Mouse (Mus musculus) hindbrain, postnatal 0 days (tissue): ENCODE measurements around the gene Samt1. TPM values are rescaled to one million over a fixed set of nuclear protein-coding genes. Genes with fewer than 3 reads are reported as not detected.
"Not testable (repeated sequence)": the region's sequence is repeated elsewhere in the genome, so short reads cannot be mapped to it uniquely, and the experiment has no call there.

Source experiments
- ATAC-seq: fragments of 200-750 bp; cut with Nextera tagmentation; 2 replicates; pipeline ENCODE4 v1.8.0; 2017; ENCODE audit warnings: mild to moderate bottlenecking, moderate TSS enrichment, moderate library complexity
- DNase-seq: peaks from one replicate; pipeline ENCODE4 v3.0.0-alpha.2; 2015; ENCODE audit warnings: low spot score
- H3K27ac ChIP-seq: fragments of 300-500 bp; sonication (generic); 2 replicates; pipeline ENCODE4 v1.5.1; 2014; ENCODE audit warnings: mild to moderate bottlenecking
- H3K27me3 ChIP-seq: fragments of 300-500 bp; sonication (generic); 2 replicates; pipeline ENCODE4 v1.6.1; 2014; ENCODE audit warnings: low read length, mixed read lengths; ENCODE audit not compliant: insufficient read depth
- H3K36me3 ChIP-seq: fragments of 300-500 bp; sonication (generic); 2 replicates; pipeline ENCODE4 v1.6.1; 2014; ENCODE audit warnings: low read length, mixed read lengths; ENCODE audit not compliant: insufficient read depth
- H3K4me1 ChIP-seq: fragments of 300-500 bp; sonication (generic); 2 replicates; pipeline ENCODE4 v1.6.1; 2014; ENCODE audit warnings: antibody characterized with exemption, low read length, mixed read lengths; ENCODE audit not compliant: insufficient read depth
- H3K4me2 ChIP-seq: fragments of 300-500 bp; sonication (generic); 2 replicates; pipeline ENCODE4 v1.6.1; 2014; ENCODE audit warnings: low read depth, mild to moderate bottlenecking, low read length, moderate library complexity, mixed read lengths
- H3K4me3 ChIP-seq: fragments of 300-500 bp; sonication (generic); 2 replicates; pipeline ENCODE4 v1.5.1; 2014; ENCODE audit warnings: low read length
- H3K9ac ChIP-seq: fragments of 300-500 bp; sonication (generic); replicated peaks from 2 replicates; pipeline ENCODE4 v1.6.1; 2014; ENCODE audit warnings: mild to moderate bottlenecking, low read length, moderate library complexity, mixed read lengths
- H3K9me3 ChIP-seq: fragments of 300-500 bp; sonication (generic); 2 replicates; pipeline ENCODE4 v1.6.1; 2016; ENCODE audit warnings: low read length, mixed read lengths
- CTCF ChIP-seq: IDR thresholded peaks from 2 replicates; pipeline ENCODE4 v1.5.1; 2016; ENCODE audit warnings: antibody characterized with exemption, control low read depth, low read depth
- WGBS: fragments of 180-500 bp; shearing (Covaris S2); extraction: QIAGEN DNeasy Blood & Tissue Kit; methylation state at CpG from one replicate; pipeline ENCODE4 v1.1.7; 2014; 5-methylcytosine and 5-hydroxymethylcytosine counted together
- polyA plus RNA-seq: library from polyadenylated mRNA; unstranded; fragments of >200 nt; fragmentation: Nextera tagmentation; extraction: Ambion mirVana; gene quantifications from 2 replicates; pipeline ENCODE4 v1.2.1, GENCODE M21; 2015
- total RNA-seq: library from RNA; depleted of rRNA; stranded (reverse); fragments of >200 nt; gene quantifications from 2 replicates; pipeline ENCODE4 v1.2.3, GENCODE M21; 2014; rRNA removed

Samt1 gene
- not detected in 2 replicates for total RNA-seq
- polyA plus RNA-seq = not detected in 2 replicates

GRCm38 (mm10) chrX:154012540-154012939, at the start of gene Samt1:
Gene Samt1, minus strand, starts transcription at chrX:154012640.
- ATAC-seq, H3K36me3 ChIP-seq, H3K4me2 ChIP-seq, H3K4me3 ChIP-seq, H3K9ac ChIP-seq, H3K27ac ChIP-seq, H3K27me3 ChIP-seq, H3K4me1 ChIP-seq, H3K9me3 ChIP-seq, DNase-seq: not testable (repeated sequence)

DNA sequence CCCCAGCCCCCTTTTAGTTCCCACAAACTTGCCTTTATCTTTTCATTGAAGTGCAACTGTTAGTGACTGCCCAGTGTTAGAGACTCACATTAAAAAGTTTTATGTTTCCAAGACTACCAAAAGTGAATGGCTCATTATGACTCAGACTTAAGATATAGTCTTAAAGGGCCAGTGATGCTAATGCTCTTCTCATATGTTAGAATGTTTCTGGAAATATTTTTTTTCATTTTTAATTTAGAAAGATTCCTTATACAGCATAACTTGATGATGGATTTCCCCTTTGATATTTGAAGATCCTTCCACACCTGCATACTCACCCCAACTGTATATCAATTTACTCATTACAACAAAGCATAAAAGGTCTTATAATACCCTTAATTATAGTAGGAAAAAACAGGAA, 42.5 kb upstream of the Samt1 start, which contains the start of gene Gm10057:
Gene Gm10057, minus strand, starts transcription at position 101 of the 400 bp plus-strand sequence.
- not testable (repeated sequence) for H3K9ac ChIP-seq, DNase-seq, H3K4me1 ChIP-seq, H3K4me3 ChIP-seq, ATAC-seq, H3K9me3 ChIP-seq, H3K4me2 ChIP-seq, H3K27me3 ChIP-seq, H3K36me3 ChIP-seq, H3K27ac ChIP-seq

DNA sequence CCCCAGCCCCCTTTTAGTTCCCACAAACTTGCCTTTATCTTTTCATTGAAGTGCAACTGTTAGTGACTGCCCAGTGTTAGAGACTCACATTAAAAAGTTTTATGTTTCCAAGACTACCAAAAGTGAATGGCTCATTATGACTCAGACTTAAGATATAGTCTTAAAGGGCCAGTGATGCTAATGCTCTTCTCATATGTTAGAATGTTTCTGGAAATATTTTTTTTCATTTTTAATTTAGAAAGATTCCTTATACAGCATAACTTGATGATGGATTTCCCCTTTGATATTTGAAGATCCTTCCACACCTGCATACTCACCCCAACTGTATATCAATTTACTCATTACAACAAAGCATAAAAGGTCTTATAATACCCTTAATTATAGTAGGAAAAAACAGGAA, 21.3 kb upstream of the Samt1 start, which contains the start of gene 4921511M17Rik:
Gene 4921511M17Rik, minus strand, starts transcription at position 101 of the 400 bp plus-strand sequence.
- H3K4me1 ChIP-seq, H3K36me3 ChIP-seq, DNase-seq, H3K9me3 ChIP-seq, H3K27ac ChIP-seq, H3K4me3 ChIP-seq, H3K9ac ChIP-seq, H3K4me2 ChIP-seq, H3K27me3 ChIP-seq, ATAC-seq: not testable (repeated sequence)

DNA sequence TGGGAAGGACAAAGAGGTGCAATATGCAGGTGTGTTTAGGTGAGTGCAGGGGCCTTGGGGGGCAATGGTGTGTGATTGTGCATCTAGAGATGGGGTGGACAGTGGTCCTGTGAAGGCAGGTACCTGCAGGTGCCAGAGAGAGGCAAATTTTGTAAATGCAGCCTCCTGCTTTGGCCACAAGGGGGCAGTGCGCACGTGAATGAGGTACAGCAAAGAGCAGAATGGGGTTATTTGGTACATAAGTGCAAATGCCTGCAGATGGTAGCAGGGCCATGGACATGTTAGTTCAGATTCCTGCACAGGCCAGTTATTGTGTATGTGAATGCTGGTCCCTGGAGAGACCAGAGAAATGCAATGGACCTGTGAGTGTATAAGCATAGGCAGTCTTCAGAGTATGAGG, 35.5 kb downstream of the Samt1 start:
- no CpG with 5 or more reads among the region's 2 CpGs for WGBS
- not testable (repeated sequence) for H3K36me3 ChIP-seq, H3K4me2 ChIP-seq, DNase-seq, H3K9me3 ChIP-seq, H3K4me3 ChIP-seq, H3K27ac ChIP-seq, ATAC-seq, H3K27me3 ChIP-seq, H3K4me1 ChIP-seq, H3K9ac ChIP-seq

GRCm38 (mm10) chrX:153976467-153976866, 36.0 kb downstream of the Samt1 start:
- H3K27me3 ChIP-seq, H3K27ac ChIP-seq, H3K4me2 ChIP-seq, H3K4me3 ChIP-seq, H3K9ac ChIP-seq, H3K9me3 ChIP-seq, H3K36me3 ChIP-seq, ATAC-seq, DNase-seq, H3K4me1 ChIP-seq: not testable (repeated sequence)
- 26% methylated on average over 4 of the region's 4 CpGs for WGBS

GRCm38 (mm10) chrX:153974450-153974849, 38.0 kb downstream of the Samt1 start:
- peak; percentile 58; the same call in 1 of the 2 replicates for TF ChIP-seq CTCF
- 19% methylated on average over 2 of the region's 2 CpGs for WGBS
- no peak overlapping the region for H3K9ac ChIP-seq
- ATAC-seq = no peak
- H3K9me3 ChIP-seq = no peaks in the 10 kb centered on the region
- H3K36me3 ChIP-seq = no peaks in the 10 kb centered on the region
- H3K27ac ChIP-seq = no peak overlapping the region
- no peaks in the 10 kb centered on the region for H3K4me1 ChIP-seq
- peak; percentile 13 for DNase-seq
- H3K27me3 ChIP-seq = no peaks in the 10 kb centered on the region
- H3K4me3 ChIP-seq = no peak overlapping the region
- H3K4me2 ChIP-seq = no peak overlapping the region

- WGBS = no CpG with 5 or more reads among the region's 2 CpGs
- not testable (repeated sequence) for H3K9me3 ChIP-seq, H3K27ac ChIP-seq, H3K4me3 ChIP-seq, H3K4me1 ChIP-seq, DNase-seq, H3K4me2 ChIP-seq, H3K27me3 ChIP-seq, H3K36me3 ChIP-seq, H3K9ac ChIP-seq
- ATAC-seq = peak; percentile 40; the same call in 1 of the 2 replicates
Observed at GRCm38 (mm10) chrX:153952866-153953265, 59.6 kb downstream of the Samt1 start.

Other genes starting within 250 kb of the Samt1 start
- 11.3 and 15.2 TPM in 2 replicates for gene Spin2c, start 180.4 kb downstream of the Samt1 start, total RNA-seq
- 25.6 and 27.1 TPM in 2 replicates for gene Spin2c, start 180.4 kb downstream of the Samt1 start, polyA plus RNA-seq
- gene 4921511M17Rik, start 21.2 kb upstream of the Samt1 start, total RNA-seq = not detected in 2 replicates
- not detected in 2 replicates for gene 4921511M17Rik, start 21.2 kb upstream of the Samt1 start, polyA plus RNA-seq
- not detected in 2 replicates for gene Gm10057, start 42.4 kb upstream of the Samt1 start, total RNA-seq
- not detected in 2 replicates for gene Gm10057, start 42.4 kb upstream of the Samt1 start, polyA plus RNA-seq
- not detected in 2 replicates for gene Gm15140, start 108.0 kb upstream of the Samt1 start, total RNA-seq
- not detected in 2 replicates for gene Gm15140, start 108.0 kb upstream of the Samt1 start, polyA plus RNA-seq